In the genomic region with DNA sequence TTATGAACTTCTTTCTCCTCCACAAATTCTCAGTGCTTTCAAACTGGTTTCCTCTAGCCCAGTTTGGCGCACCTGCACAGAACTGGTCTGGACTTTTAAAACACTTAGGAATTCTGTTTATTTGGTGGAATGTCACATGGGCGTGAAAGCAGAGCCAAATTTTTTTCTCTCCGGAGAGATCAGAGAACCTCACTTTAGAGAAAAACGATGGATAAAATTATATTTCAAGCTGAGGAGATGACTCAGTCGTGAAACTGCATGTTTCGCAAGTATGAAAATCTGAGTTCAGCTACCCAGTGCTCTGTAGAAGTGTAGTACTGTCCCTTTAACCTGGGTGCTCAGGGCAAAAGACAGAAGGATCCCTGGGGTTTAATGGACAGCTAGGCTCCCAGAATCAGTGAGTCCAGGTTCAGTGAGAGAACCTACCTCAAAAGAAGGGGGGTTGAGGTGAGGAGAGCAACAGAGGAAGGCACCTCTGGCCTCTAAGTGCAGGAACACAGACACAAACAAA, we compare ENCODE assay signal across 14 mouse cellular contexts. TPM values are rescaled to one million over a fixed set of nuclear protein-coding genes. Genes with fewer than 3 reads are reported as not detected.
DNase-seq lines count a peak whose midpoint lies in the region; ATAC-seq and TF ChIP-seq lines count a peak whose summit lies in the region.
"Had no signal": no experiment of that assay in that cellular context is flagged by ENCODE, and none has a peak within 500 bp of the region (broad histone marks: within the 10 kb centered on the region; RNA-seq: fewer than 3 reads in every experiment).

No protein-coding gene starts in this region.

- no peak overlapping the region for H3K9ac ChIP-seq in liver, embryonic 13.5 days
- 0 out of 2 replicates have a peak overlapping the region, but pooled peaks have one; percentile 16 for H3K9ac ChIP-seq in liver, postnatal 0 days (replicated peaks)
- no peak overlapping the region for H3K9ac ChIP-seq in midbrain, embryonic 16.5 days (ENCODE audit: low read depth, low read length)
- H3K9ac ChIP-seq: heart, embryonic 12.5 days; intestine, embryonic 15.5 days; limb, embryonic 12.5 days had no signal

- no peaks in the 10 kb centered on the region for H3K27me3 ChIP-seq in liver, embryonic 13.5 days
- H3K27me3 ChIP-seq in liver, postnatal 0 days (ENCODE audit: insufficient read depth, low read length), result no peaks in the 10 kb centered on the region
- H3K27me3 ChIP-seq in midbrain, embryonic 16.5 days (ENCODE audit: control insufficient read depth, insufficient read depth, low read depth, low read length), result no peaks in the 10 kb centered on the region
- H3K27me3 ChIP-seq: heart, embryonic 12.5 days; intestine, embryonic 15.5 days; limb, embryonic 12.5 days had no signal

- no peak for TF ChIP-seq EP300 in liver, postnatal 0 days (IDR thresholded peaks at IDR 0.05; ENCODE audit: low read depth)

- H3K36me3 ChIP-seq in liver, embryonic 13.5 days, result no peaks in the 10 kb centered on the region
- H3K36me3 ChIP-seq in liver, postnatal 0 days (replicated peaks; ENCODE audit: insufficient read depth, low read length), result no peaks in the 10 kb centered on the region
- H3K36me3 ChIP-seq in midbrain, embryonic 16.5 days (ENCODE audit: control insufficient read depth, insufficient read depth, low read length), result no peaks in the 10 kb centered on the region
- H3K36me3 ChIP-seq: heart, embryonic 12.5 days; intestine, embryonic 15.5 days; limb, embryonic 12.5 days had no signal

- H3K4me3 ChIP-seq in liver, embryonic 13.5 days (replicated peaks), result no peak overlapping the region
- no peak overlapping the region for H3K4me3 ChIP-seq in liver, postnatal 0 days (ENCODE audit: low read depth, low read length)
- no peak overlapping the region for H3K4me3 ChIP-seq in midbrain, embryonic 16.5 days (ENCODE audit: low read depth, low read length)
- H3K4me3 ChIP-seq: heart, embryonic 12.5 days; intestine, embryonic 15.5 days; limb, embryonic 12.5 days had no signal

- no peak for ATAC-seq in liver, embryonic 13.5 days (ENCODE audit: low read depth)
- no peak for ATAC-seq in liver, postnatal 0 days
- ATAC-seq in midbrain, embryonic 16.5 days, result no peak
- ATAC-seq: intestine, embryonic 15.5 days had no signal

- H3K4me1 ChIP-seq in liver, embryonic 13.5 days (replicated peaks), result peaks cover 28% of the 10 kb centered on the region
- H3K4me1 ChIP-seq in liver, postnatal 0 days (ENCODE audit: insufficient read depth), result peaks cover 18% of the 10 kb centered on the region
- H3K4me1 ChIP-seq in midbrain, embryonic 16.5 days (ENCODE audit: control insufficient read depth, insufficient read depth, low read length), result peaks cover 21% of the 10 kb centered on the region

- 0 out of 2 replicates have a peak overlapping the region, but pooled peaks have one; percentile 13 for H3K4me2 ChIP-seq in liver, embryonic 13.5 days
- H3K4me2 ChIP-seq in liver, postnatal 0 days (ENCODE audit: low read depth, low read length), result peak overlapping the region; percentile 29
- no peak overlapping the region for H3K4me2 ChIP-seq in midbrain, embryonic 16.5 days (ENCODE audit: low read length)
- H3K4me2 ChIP-seq: heart, embryonic 12.5 days; intestine, embryonic 15.5 days; limb, embryonic 12.5 days had no signal

- DNase-seq in liver, embryonic 13.5 days, result no peak
- DNase-seq in liver (no peak), adipocyte (ENCODE audit: low spot score) (peak; percentile 65)
- DNase-seq in kidney, adult 18-20 months, result peak; percentile 39
- DNase-seq in liver, postnatal 0 days, result no peak
- no peak for DNase-seq in thymus, postnatal 10 days (ENCODE audit: low spot score in 2 of 2)
- DNase-seq: adrenal gland, postnatal 14 days; cerebellum, adult 2 months; embryo, embryonic 11 days; thymus, postnatal 14 days had no signal

- H3K27ac ChIP-seq in liver, embryonic 13.5 days, result no peak overlapping the region
- peak overlapping the region; percentile 58; the same call in 1 of the 2 replicates for H3K27ac ChIP-seq in liver, postnatal 0 days (ENCODE audit: low read depth)
- no peak overlapping the region for H3K27ac ChIP-seq in midbrain, embryonic 16.5 days (ENCODE audit: low read length)
- H3K27ac ChIP-seq: intestine, embryonic 15.5 days; limb, embryonic 12.5 days had no signal

- TF ChIP-seq CTCF in liver, postnatal 0 days (IDR thresholded peaks at IDR 0.05; ENCODE audit: low read depth), result no peak

- WGBS in liver, embryonic 13.5 days (ENCODE audit: insufficient replicate concordance), result 76% methylated on average over 6 of the region's 6 CpGs
- WGBS in liver, postnatal 0 days (ENCODE audit: insufficient replicate concordance), result 56% methylated on average over 6 of the region's 6 CpGs
- WGBS in midbrain, embryonic 16.5 days, result 90% methylated on average over 6 of the region's 6 CpGs

- H3K9me3 ChIP-seq in liver, embryonic 13.5 days (replicated peaks), result no peaks in the 10 kb centered on the region
- H3K9me3 ChIP-seq in liver, postnatal 0 days (ENCODE audit: low read length), result no peaks in the 10 kb centered on the region
- no peaks in the 10 kb centered on the region for H3K9me3 ChIP-seq in midbrain, embryonic 16.5 days (replicated peaks; ENCODE audit: control insufficient read depth, low read length, poor library complexity, severe bottlenecking)
- H3K9me3 ChIP-seq: heart, embryonic 12.5 days; intestine, embryonic 15.5 days; limb, embryonic 12.5 days had no signal

RNA-seq across cellular contexts. Expression of gene Atp6v1a, which starts 2.9 kb away (rescaled TPM):
- polyA plus RNA-seq in liver, embryonic 13.5 days (2015; fragmentation: Nextera tagmentation; extraction: Ambion mirVana), result 24.1 and 30.0 TPM in 2 replicates
- 21.1 and 22.6 TPM in 2 replicates for polyA plus RNA-seq in liver, postnatal 0 days (2015; fragmentation: Nextera tagmentation; extraction: Ambion mirVana)
- polyA plus RNA-seq in midbrain, embryonic 16.5 days (2015; fragmentation: Nextera tagmentation; extraction: Ambion mirVana), result 144 and 172 TPM in 2 replicates

RNA-seq across cellular contexts. Expression of gene Naa50, which starts 3.1 kb away (rescaled TPM):
- 98.5 and 121 TPM in 2 replicates for polyA plus RNA-seq in liver, embryonic 13.5 days (2015; fragmentation: Nextera tagmentation; extraction: Ambion mirVana)
- polyA plus RNA-seq in liver, postnatal 0 days (2015; fragmentation: Nextera tagmentation; extraction: Ambion mirVana), result 39.7 and 46.5 TPM in 2 replicates
- polyA plus RNA-seq in midbrain, embryonic 16.5 days (2015; fragmentation: Nextera tagmentation; extraction: Ambion mirVana), result 59.8 and 67.9 TPM in 2 replicates

RNA-seq across cellular contexts. Expression of gene Usf3, which starts 36.5 kb away (rescaled TPM):
- 1.7 and 1.9 TPM in 2 replicates for polyA plus RNA-seq in liver, embryonic 13.5 days (2015; fragmentation: Nextera tagmentation; extraction: Ambion mirVana)
- 1.2 and 1.9 TPM in 2 replicates for polyA plus RNA-seq in liver, postnatal 0 days (2015; fragmentation: Nextera tagmentation; extraction: Ambion mirVana)
- 2.0 and 2.5 TPM in 2 replicates for polyA plus RNA-seq in midbrain, embryonic 16.5 days (2015; fragmentation: Nextera tagmentation; extraction: Ambion mirVana)

Comparison
In these comparisons a context has a peak if more than half of its experiments do, and no peak if none do; other contexts are left out.
1. DNase-seq: peak in adipocyte (single experiment) and kidney, adult 18-20 months (single experiment); none in liver, embryonic 13.5 days (single experiment), liver (single experiment), liver, postnatal 0 days (single experiment) and thymus, postnatal 10 days (0 of 2).